Mouse (Mus musculus) megakaryocyte, embryonic 14.5 days (primary cell): ENCODE measurements around the gene Srp54c. TPM values are rescaled to one million over a fixed set of nuclear protein-coding genes. Genes with fewer than 3 reads are reported as not detected.

Source experiments
- H3K27me3 ChIP-seq: replicated peaks from 2 replicates; pipeline ENCODE3; 2012; ENCODE audit warnings: inconsistent platforms
- H3K36me3 ChIP-seq: replicated peaks from 2 replicates; pipeline ENCODE3; 2012; ENCODE audit warnings: low read length, inconsistent platforms, mixed read lengths
- H3K4me1 ChIP-seq: 2 replicates; pipeline ENCODE4 v1.6.1; 2012; ENCODE audit warnings: inconsistent platforms
- H3K4me3 ChIP-seq: replicated peaks from 2 replicates; pipeline ENCODE3; 2012; ENCODE audit warnings: moderate library complexity, mild to moderate bottlenecking, inconsistent platforms
- H3K9me3 ChIP-seq: 2 replicates; pipeline ENCODE4 v1.6.1; 2012; ENCODE audit warnings: inconsistent platforms
- FLI1 ChIP-seq: IDR thresholded peaks from 2 replicates; pipeline ENCODE4 v1.6.1; 2012; ENCODE audit warnings: low read length, inconsistent platforms, mixed read lengths
- GATA1 ChIP-seq: IDR thresholded peaks from 3 replicates; pipeline ENCODE4 v1.6.1; 2012; ENCODE audit warnings: mixed read lengths, low read length, inconsistent platforms, borderline replicate concordance
- polyA plus RNA-seq: library from polyadenylated mRNA; stranded (reverse); fragments of >175 nt; gene quantifications from 2 replicates; pipeline ENCODE4 v1.2.3, GENCODE M21; 2012; ENCODE audit warnings: low replicate concordance; ENCODE audit not compliant: insufficient read depth

Srp54c gene
- polyA plus RNA-seq, 1 experiment = 1.3 TPM

GRCm38 (mm10) chr12:55298112-55298511, 68.1 kb downstream of the Srp54c start:
- TF ChIP-seq GATA1 = no peak
- TF ChIP-seq FLI1 = no peak
- no peaks in the 10 kb centered on the region for H3K9me3 ChIP-seq
- H3K36me3 ChIP-seq = peaks cover 66% of the 10 kb centered on the region
- peaks cover 28% of the 10 kb centered on the region for H3K4me1 ChIP-seq
- H3K4me3 ChIP-seq = no peak overlapping the region
- H3K27me3 ChIP-seq = no peaks in the 10 kb centered on the region

DNA sequence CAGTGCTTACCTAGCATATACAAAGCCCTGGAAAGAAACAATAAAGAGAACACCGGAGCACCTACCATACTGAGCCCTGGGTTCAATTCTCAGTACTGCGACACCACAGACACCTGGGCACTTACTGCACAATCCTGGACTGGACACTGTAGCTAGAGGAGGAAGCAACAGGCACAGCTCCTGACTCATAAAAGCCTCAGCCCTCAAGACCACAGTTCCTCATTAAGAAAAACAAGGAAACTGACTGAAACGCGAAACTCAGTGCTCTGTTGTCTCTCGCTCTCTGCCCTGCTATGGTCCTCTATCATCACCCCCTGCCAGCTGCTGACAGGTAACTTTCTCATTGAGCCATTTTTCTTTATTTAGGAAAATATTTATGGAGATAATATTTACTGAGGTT, 69.4 kb downstream of the Srp54c start, which contains the start of gene 1110008L16Rik:
Gene 1110008L16Rik, plus strand, starts transcription at position 242 of the 400 bp plus-strand sequence.
- no peak within 1 kb of the TSS for H3K4me3 ChIP-seq
- no peaks in the 10 kb centered on the region for H3K9me3 ChIP-seq
- H3K4me1 ChIP-seq = peaks cover 38% of the 10 kb centered on the region
- TF ChIP-seq GATA1 (no peak), FLI1 (no peak)
- H3K27me3 ChIP-seq = no peaks in the 10 kb centered on the region
- peaks cover 54% of the 10 kb centered on the region for H3K36me3 ChIP-seq

- Histone ChIP-seq H3K9me3 (no peaks in the 10 kb centered on the region), H3K4me3 (peak overlapping the region; percentile 94), H3K36me3 (peaks cover 44% of the 10 kb centered on the region), H3K27me3 (no peaks in the 10 kb centered on the region), H3K4me1 (peaks cover 43% of the 10 kb centered on the region)
- TF ChIP-seq GATA1 (no peak), FLI1 (no peak)
Observed at GRCm38 (mm10) chr12:55300820-55301351, 70.9 kb downstream of the Srp54c start.

DNA sequence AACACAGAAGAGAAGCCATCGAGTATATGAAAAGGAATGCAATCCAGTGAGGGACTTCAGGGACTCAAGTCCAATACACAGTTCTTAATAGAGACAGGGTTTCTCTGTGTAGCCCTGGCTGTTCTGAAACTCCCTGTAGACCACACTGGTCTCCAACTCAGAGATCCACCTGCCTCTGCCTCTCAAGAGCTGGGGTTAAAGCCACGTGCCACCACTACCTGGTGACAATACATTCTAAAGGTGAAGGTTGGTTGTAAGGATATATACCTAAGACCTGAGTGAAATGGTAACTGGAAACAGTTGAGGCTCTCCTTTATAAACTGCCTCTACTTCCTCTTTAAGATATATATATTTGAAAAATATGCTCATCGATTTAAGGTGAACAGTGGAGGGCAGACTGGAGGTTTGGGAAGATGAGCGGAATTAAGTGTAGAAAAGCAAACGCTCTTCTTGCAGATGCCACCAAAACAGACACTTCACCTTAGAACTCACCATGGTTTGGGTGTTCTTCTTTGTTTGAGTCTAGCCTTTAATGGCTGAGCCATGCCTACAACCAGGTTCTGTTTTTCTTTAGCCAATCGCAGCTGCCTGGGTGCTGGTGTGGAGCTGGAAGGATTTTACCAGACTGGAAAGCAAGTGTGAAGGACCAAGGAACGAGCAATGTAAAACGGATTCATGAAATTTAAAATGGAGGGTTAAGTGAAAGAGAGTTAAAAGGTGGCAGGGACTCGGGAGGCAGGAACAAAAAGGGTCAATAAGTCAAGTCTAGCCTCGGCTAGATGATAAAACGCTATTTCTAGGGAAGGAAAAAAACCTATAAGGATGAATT, 71.7 kb downstream of the Srp54c start:
- Histone ChIP-seq H3K9me3 (no peaks in the 10 kb centered on the region), H3K27me3 (no peaks in the 10 kb centered on the region), H3K4me3 (peak overlapping the region; percentile 94), H3K4me1 (peaks cover 43% of the 10 kb centered on the region), H3K36me3 (peaks cover 43% of the 10 kb centered on the region)
- TF ChIP-seq FLI1 (no peak), GATA1 (no peak)

DNA sequence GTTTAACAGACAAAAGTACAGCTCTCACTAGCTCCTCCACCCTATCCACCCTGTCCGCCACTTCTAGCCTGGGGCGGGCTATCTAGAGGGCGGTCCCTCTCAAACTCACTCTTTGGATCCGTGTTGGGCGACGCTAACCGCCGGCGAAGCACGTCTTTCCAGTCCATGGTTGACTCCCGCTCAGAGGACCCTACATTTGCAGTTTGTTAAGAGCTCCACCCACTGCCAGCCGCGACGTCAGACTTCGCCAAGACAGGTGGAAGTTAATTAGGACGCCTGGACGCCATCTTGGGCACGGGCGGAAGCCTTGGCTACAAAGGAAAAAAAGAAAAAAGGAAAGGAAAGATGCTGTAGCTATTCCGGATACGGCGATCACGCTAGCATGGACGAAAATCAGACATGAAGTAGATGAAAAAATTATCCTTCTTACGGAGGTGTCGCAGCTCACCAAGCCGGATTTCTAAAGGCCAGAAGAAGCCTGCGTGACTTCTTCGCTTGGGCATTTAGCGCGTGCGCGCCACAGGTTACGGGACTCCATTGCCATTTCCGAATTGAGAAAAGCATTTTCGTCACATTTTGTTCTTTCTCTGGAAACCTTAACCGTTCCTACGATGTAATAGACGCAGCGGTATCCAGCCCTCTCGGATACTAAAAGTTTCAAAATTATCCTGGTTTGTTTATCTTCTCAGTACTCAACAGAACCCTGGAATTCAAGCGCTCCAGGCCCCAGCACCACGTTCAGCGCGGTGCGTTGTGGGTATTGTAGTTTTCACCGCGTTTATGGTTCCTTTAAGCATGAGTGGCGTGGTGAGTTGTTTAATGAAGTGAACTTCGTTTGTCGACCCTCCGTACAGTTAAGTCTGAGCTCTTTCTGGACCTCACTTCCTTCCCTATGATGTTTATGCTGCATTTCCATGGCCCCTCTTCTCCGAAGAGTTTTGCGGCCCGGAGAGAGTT, 72.8 kb downstream of the Srp54c start, which contains the start of gene Ppp2r3c:
Gene Ppp2r3c, minus strand, starts transcription at position 514 of the 957 bp plus-strand sequence.
- no peaks in the 10 kb centered on the region for H3K9me3 ChIP-seq
- H3K36me3 ChIP-seq = peaks cover 42% of the 10 kb centered on the region
- no peaks in the 10 kb centered on the region for H3K27me3 ChIP-seq
- TF ChIP-seq FLI1 = no peak
- no peak for TF ChIP-seq GATA1
- peaks cover 45% of the 10 kb centered on the region for H3K4me1 ChIP-seq
- H3K4me3 ChIP-seq = peak within 1 kb of the TSS; percentile 94

- Histone ChIP-seq H3K27me3 (no peaks in the 10 kb centered on the region), H3K9me3 (no peaks in the 10 kb centered on the region), H3K4me1 (peaks cover 25% of the 10 kb centered on the region), H3K4me3 (no peak overlapping the region), H3K36me3 (peaks cover 52% of the 10 kb centered on the region)
- TF ChIP-seq GATA1 (no peak), FLI1 (no peak)
Observed at GRCm38 (mm10) chr12:55306371-55306770, 76.4 kb downstream of the Srp54c start.

DNA sequence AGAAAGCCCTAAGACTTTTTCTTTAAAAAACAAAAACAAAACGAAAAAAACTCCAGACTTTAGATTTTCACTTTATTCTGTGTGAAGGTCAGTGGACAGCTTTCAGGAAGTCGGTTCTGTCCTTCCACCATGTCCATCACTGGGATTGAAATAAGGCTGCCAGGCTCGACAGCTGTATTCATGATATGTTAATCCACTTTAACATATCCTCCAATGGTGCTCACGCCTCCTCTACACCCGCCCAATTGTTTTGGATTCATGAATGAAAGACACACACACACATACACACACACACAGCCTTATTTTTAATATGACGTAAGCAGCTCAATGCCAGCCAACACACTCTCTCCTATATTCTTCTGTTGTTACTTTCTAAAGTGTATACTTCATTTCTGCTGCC, 77.6 kb downstream of the Srp54c start:
- H3K4me1 ChIP-seq = peaks cover 20% of the 10 kb centered on the region
- peaks cover 62% of the 10 kb centered on the region for H3K36me3 ChIP-seq
- H3K27me3 ChIP-seq = no peaks in the 10 kb centered on the region
- TF ChIP-seq FLI1 = no peak
- TF ChIP-seq GATA1 = no peak
- H3K9me3 ChIP-seq = no peaks in the 10 kb centered on the region
- no peak overlapping the region for H3K4me3 ChIP-seq

DNA sequence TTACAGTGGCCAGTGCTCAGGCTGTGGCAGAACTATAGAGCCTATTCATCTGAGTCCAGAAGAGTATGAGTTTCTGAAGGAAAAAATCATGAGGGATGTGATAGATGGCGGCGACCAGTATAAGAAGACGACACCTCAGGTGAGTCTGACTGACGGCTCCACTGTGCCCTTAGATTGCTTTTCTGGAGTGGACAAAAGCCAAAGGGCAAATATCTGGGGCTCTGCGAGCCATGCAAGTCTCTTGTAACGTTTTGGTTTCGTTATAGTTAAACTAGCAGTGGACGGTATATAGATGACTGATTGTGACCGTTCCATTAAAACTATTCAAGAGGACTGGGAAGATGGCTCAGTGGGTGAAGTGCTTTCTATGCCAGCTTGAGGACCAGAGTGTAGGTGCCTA, 78.8 kb downstream of the Srp54c start:
- no peaks in the 10 kb centered on the region for H3K9me3 ChIP-seq
- H3K36me3 ChIP-seq = peaks cover 66% of the 10 kb centered on the region
- H3K4me3 ChIP-seq = no peak overlapping the region
- H3K4me1 ChIP-seq = peaks cover 16% of the 10 kb centered on the region
- no peak for TF ChIP-seq GATA1
- no peak for TF ChIP-seq FLI1
- no peaks in the 10 kb centered on the region for H3K27me3 ChIP-seq

- peaks cover 10% of the 10 kb centered on the region; the same call in 1 of the 2 replicates for H3K4me1 ChIP-seq
- H3K27me3 ChIP-seq = no peaks in the 10 kb centered on the region
- no peak overlapping the region for H3K4me3 ChIP-seq
- TF ChIP-seq GATA1 (no peak), FLI1 (no peak)
- H3K9me3 ChIP-seq = no peaks in the 10 kb centered on the region
- peaks cover 72% of the 10 kb centered on the region for H3K36me3 ChIP-seq
Observed at GRCm38 (mm10) chr12:55309501-55309900, 79.5 kb downstream of the Srp54c start.

- H3K27me3 ChIP-seq = no peaks in the 10 kb centered on the region
- H3K9me3 ChIP-seq = no peaks in the 10 kb centered on the region
- H3K4me3 ChIP-seq = no peak overlapping the region
- peaks cover 21% of the 10 kb centered on the region for H3K4me1 ChIP-seq
- TF ChIP-seq FLI1 (no peak), GATA1 (no peak)
- peaks cover 67% of the 10 kb centered on the region for H3K36me3 ChIP-seq
Observed at GRCm38 (mm10) chr12:55311841-55312240, 81.9 kb downstream of the Srp54c start.

Other genes with a start within 250 kb of the Srp54c start
- not detected in 2 replicates for gene Gm20403, start 243.6 kb upstream of the Srp54c start, polyA plus RNA-seq
- 0.63 and 4.2 TPM in 2 replicates for gene Baz1a, start 215.8 kb upstream of the Srp54c start, polyA plus RNA-seq
- gene 2700097O09Rik, start 150.1 kb upstream of the Srp54c start, polyA plus RNA-seq = 0.25 TPM in 1 of 2 replicates, not detected in the other
- 3.2 TPM in 1 of 2 replicates, not detected in the other for gene Srp54a, start 149.9 kb upstream of the Srp54c start, polyA plus RNA-seq
- 7.7 TPM in 1 of 2 replicates, not detected in the other for gene Fam177a, start 105.7 kb upstream of the Srp54c start, polyA plus RNA-seq
- gene Srp54b, start 75.1 kb upstream of the Srp54c start, polyA plus RNA-seq = 15.5 and 29.4 TPM in 2 replicates
- gene 1700047I17Rik2, start 30.6 kb upstream of the Srp54c start, polyA plus RNA-seq = 2.7 TPM in 1 of 2 replicates, not detected in the other
- gene 1110008L16Rik, start 69.4 kb downstream of the Srp54c start, polyA plus RNA-seq = 0.79 TPM in 1 of 2 replicates, not detected in the other
- gene Ppp2r3c, start 72.8 kb downstream of the Srp54c start, polyA plus RNA-seq = 0.39 TPM in 1 of 2 replicates, not detected in the other
- gene Psma6, start 154.1 kb downstream of the Srp54c start, polyA plus RNA-seq = 19.3 and 25.9 TPM in 2 replicates